ENCODE assay signal across 8 mouse cellular contexts in the genomic region with DNA sequence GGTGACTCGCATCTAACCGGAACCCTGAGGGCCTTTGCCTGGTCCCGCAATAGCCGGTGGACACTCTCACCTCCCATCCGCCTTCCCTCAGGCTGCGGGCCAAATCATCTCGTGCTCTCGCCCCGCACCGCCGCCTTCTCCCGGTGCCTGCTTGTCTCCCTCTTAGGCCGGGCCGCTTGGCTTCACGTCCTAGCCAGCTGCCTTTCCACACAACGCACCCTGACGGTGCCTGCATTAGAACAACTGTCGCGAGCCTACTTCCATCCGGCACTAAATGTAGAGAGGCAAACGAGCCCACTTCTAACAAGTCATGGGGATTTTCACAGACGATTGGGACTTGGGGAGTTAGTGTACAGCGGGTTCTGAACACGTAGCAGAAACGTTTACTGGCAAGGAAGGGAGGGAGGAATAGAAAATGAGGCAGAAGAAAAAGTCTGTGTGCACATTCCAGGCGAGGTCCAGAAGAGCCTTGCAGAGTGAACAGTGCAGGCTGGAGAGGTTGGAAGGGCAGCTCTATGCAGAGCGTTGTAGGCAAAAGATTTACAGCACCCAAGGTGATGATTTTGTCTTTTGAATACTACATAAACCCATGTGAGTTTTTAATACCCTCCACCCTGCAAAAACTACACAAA. TPM values are rescaled to one million over a fixed set of nuclear protein-coding genes. Genes with fewer than 3 reads are reported as not detected.
DNase-seq lines count a peak whose midpoint lies in the region; ATAC-seq and TF ChIP-seq lines count a peak whose summit lies in the region.
"Had no signal": no experiment of that assay in that cellular context is flagged by ENCODE, and none has a peak within 500 bp of the region (broad histone marks: within the 10 kb centered on the region; RNA-seq: fewer than 3 reads in every experiment).

No protein-coding gene starts in this region.

- peak overlapping the region; percentile 90 for H3K4me2 ChIP-seq in lung, embryonic 15.5 days
- H3K4me2 ChIP-seq in embryonic facial prominence, embryonic 13.5 days, result peak overlapping the region; percentile 65
- peak overlapping the region; percentile 80 for H3K4me2 ChIP-seq in intestine, embryonic 16.5 days (ENCODE audit: low read depth, low read length)

- H3K4me1 ChIP-seq in lung, embryonic 15.5 days, result peaks cover 40% of the 10 kb centered on the region
- H3K4me1 ChIP-seq in embryonic facial prominence, embryonic 13.5 days, result peaks cover 29% of the 10 kb centered on the region
- peaks cover 26% of the 10 kb centered on the region for H3K4me1 ChIP-seq in intestine, embryonic 16.5 days (ENCODE audit: control insufficient read depth, insufficient read depth, low read length)
- no peaks in the 10 kb centered on the region for H3K4me1 ChIP-seq in olfactory bulb, adult 2 months (ENCODE audit: control insufficient read depth, insufficient read depth, low read length)

- 1% methylated on average over 27 of the region's 27 CpGs for WGBS in lung, embryonic 15.5 days
- 1% methylated on average over 27 of the region's 27 CpGs for WGBS in embryonic facial prominence, embryonic 13.5 days
- under 1% methylated on average over 27 of the region's 27 CpGs for WGBS in intestine, embryonic 16.5 days
- under 1% methylated on average over 27 of the region's 27 CpGs for WGBS in olfactory bulb, adult 2 months

- TF ChIP-seq POLR2A in olfactory bulb, adult 2 months (IDR thresholded peaks at IDR 0.05; ENCODE audit: insufficient read depth, low read depth, low read length), result no peak

- H3K9ac ChIP-seq in lung, embryonic 15.5 days, result peak overlapping the region; percentile 75
- peak overlapping the region; percentile 94 for H3K9ac ChIP-seq in embryonic facial prominence, embryonic 13.5 days
- H3K9ac ChIP-seq in intestine, embryonic 16.5 days (ENCODE audit: low read depth, low read length), result peak overlapping the region; percentile 92

- no peaks in the 10 kb centered on the region for H3K27me3 ChIP-seq in lung, embryonic 15.5 days
- H3K27me3 ChIP-seq in embryonic facial prominence, embryonic 13.5 days, result no peaks in the 10 kb centered on the region
- no peaks in the 10 kb centered on the region for H3K27me3 ChIP-seq in intestine, embryonic 16.5 days (replicated peaks; ENCODE audit: control insufficient read depth, insufficient read depth, low read length)

- peak; percentile 66 for ATAC-seq in lung, embryonic 15.5 days (ENCODE audit: borderline replicate concordance, extremely low read depth, low FRiP score, low TSS enrichment)
- peak; percentile 68 for ATAC-seq in embryonic facial prominence, embryonic 13.5 days (ENCODE audit: insufficient number of reproducible peaks, insufficient read depth, low FRiP score, low TSS enrichment, low read depth)
- peak; percentile 69 for ATAC-seq in intestine, embryonic 16.5 days

- H3K27ac ChIP-seq in lung, embryonic 15.5 days, result peak overlapping the region; percentile 96
- peak overlapping the region; percentile 94 for H3K27ac ChIP-seq in embryonic facial prominence, embryonic 13.5 days
- peak overlapping the region; percentile 93 for H3K27ac ChIP-seq in intestine, embryonic 16.5 days (ENCODE audit: low read length)
- H3K27ac ChIP-seq in olfactory bulb, adult 2 months (ENCODE audit: insufficient read depth, low read depth, low read length), result peak overlapping the region; percentile 77

- DNase-seq in lung, postnatal 14 days, result no peak
- no peak for DNase-seq in left cerebral cortex, postnatal 10 days (ENCODE audit: extremely low spot score in 1 of 2, low spot score in 2 of 2)
- DNase-seq in adrenal gland, postnatal 36 days, result no peak

- no peak for TF ChIP-seq CTCF in olfactory bulb, adult 2 months (IDR thresholded peaks at IDR 0.05; ENCODE audit: insufficient read depth, low read depth, low read length)

- no peaks in the 10 kb centered on the region for H3K9me3 ChIP-seq in lung, embryonic 15.5 days
- H3K9me3 ChIP-seq in embryonic facial prominence, embryonic 13.5 days, result no peaks in the 10 kb centered on the region
- no peaks in the 10 kb centered on the region for H3K9me3 ChIP-seq in intestine, embryonic 16.5 days (ENCODE audit: control insufficient read depth, low read length)

- 0 out of 2 replicates have a peak, but pooled peaks cover 3% of the 10 kb centered on the region for H3K36me3 ChIP-seq in lung, embryonic 15.5 days
- 0 out of 2 replicates have a peak, but pooled peaks cover 9% of the 10 kb centered on the region for H3K36me3 ChIP-seq in embryonic facial prominence, embryonic 13.5 days
- no peaks in the 10 kb centered on the region for H3K36me3 ChIP-seq in intestine, embryonic 16.5 days (ENCODE audit: control insufficient read depth, insufficient read depth, low read length)

- H3K4me3 ChIP-seq in lung, embryonic 15.5 days, result peak overlapping the region; percentile 85
- peak overlapping the region; percentile 80 for H3K4me3 ChIP-seq in embryonic facial prominence, embryonic 13.5 days
- H3K4me3 ChIP-seq in intestine, embryonic 16.5 days (ENCODE audit: low read length), result peak overlapping the region; percentile 89
- H3K4me3 ChIP-seq in olfactory bulb, adult 2 months (ENCODE audit: insufficient read depth, low read depth, low read length), result peak overlapping the region; percentile 86

- intact Hi-C loops in left cerebral cortex, postnatal 10 days (cut with DNase I), result no loop called here

RNA-seq across cellular contexts. Expression of a gene that starts 0.5 kb away (rescaled TPM):
- 85.6 and 87.4 TPM in 2 replicates for polyA plus RNA-seq in lung, embryonic 15.5 days (2015; fragmentation: Nextera tagmentation; extraction: Ambion mirVana)
- polyA plus RNA-seq in embryonic facial prominence, embryonic 13.5 days (2015; fragmentation: Nextera tagmentation; extraction: Ambion mirVana), result 86.6 and 90.7 TPM in 2 replicates
- 52.5 and 63.0 TPM in 2 replicates for polyA plus RNA-seq in intestine, embryonic 16.5 days (2015; fragmentation: Nextera tagmentation; extraction: Ambion mirVana)
- not detected in 2 replicates for polyA plus RNA-seq in olfactory bulb, adult 2 months (2012; ENCODE audit: insufficient read depth, insufficient read length, low replicate concordance, missing spikeins)
- total RNA-seq in left cerebral cortex, postnatal 10 days (2021), result 10 to 100 TPM; 62.2 to 62.5 TPM
- 10 to 100 TPM; 37.8 to 42.6 TPM for total RNA-seq in adrenal gland, postnatal 36 days (2021)

RNA-seq across cellular contexts. Expression of a gene that starts 18.0 kb away (rescaled TPM):
- not detected in 2 replicates for polyA plus RNA-seq in lung, embryonic 15.5 days (2015; fragmentation: Nextera tagmentation; extraction: Ambion mirVana)
- polyA plus RNA-seq in embryonic facial prominence, embryonic 13.5 days (2015; fragmentation: Nextera tagmentation; extraction: Ambion mirVana), result not detected in 2 replicates
- not detected in 2 replicates for polyA plus RNA-seq in intestine, embryonic 16.5 days (2015; fragmentation: Nextera tagmentation; extraction: Ambion mirVana)
- not detected in 2 replicates for polyA plus RNA-seq in olfactory bulb, adult 2 months (2012; ENCODE audit: insufficient read depth, insufficient read length, low replicate concordance, missing spikeins)
- total RNA-seq in left cerebral cortex, postnatal 10 days (2021), result not detected
- total RNA-seq in adrenal gland, postnatal 36 days (2021), result not detected
- total RNA-seq: heart, postnatal 14 days had no signal

RNA-seq across cellular contexts. Expression of a gene that starts 38.5 kb away (rescaled TPM):
- polyA plus RNA-seq in lung, embryonic 15.5 days (2015; fragmentation: Nextera tagmentation; extraction: Ambion mirVana), result 0.09 TPM in 1 of 2 replicates, not detected in the other
- polyA plus RNA-seq in embryonic facial prominence, embryonic 13.5 days (2015; fragmentation: Nextera tagmentation; extraction: Ambion mirVana), result not detected in 2 replicates
- polyA plus RNA-seq in intestine, embryonic 16.5 days (2015; fragmentation: Nextera tagmentation; extraction: Ambion mirVana), result not detected in 2 replicates
- not detected in 2 replicates for polyA plus RNA-seq in olfactory bulb, adult 2 months (2012; ENCODE audit: insufficient read depth, insufficient read length, low replicate concordance, missing spikeins)
- total RNA-seq in left cerebral cortex, postnatal 10 days (2021), result under 1 TPM in 1 of 2 experiments, not detected in 1; 0.39 TPM
- total RNA-seq in adrenal gland, postnatal 36 days (2021), result under 1 TPM; 0.16 to 0.17 TPM
